Mouse (Mus musculus): ENCODE data around the gene Sidt2. TPM values are rescaled to one million over a fixed set of nuclear protein-coding genes. Genes with fewer than 3 reads are reported as not detected.

Gene Sidt2
- total RNA-seq, 2 experiments from 2014 or later: 29.2 to 50.6 TPM

DNA sequence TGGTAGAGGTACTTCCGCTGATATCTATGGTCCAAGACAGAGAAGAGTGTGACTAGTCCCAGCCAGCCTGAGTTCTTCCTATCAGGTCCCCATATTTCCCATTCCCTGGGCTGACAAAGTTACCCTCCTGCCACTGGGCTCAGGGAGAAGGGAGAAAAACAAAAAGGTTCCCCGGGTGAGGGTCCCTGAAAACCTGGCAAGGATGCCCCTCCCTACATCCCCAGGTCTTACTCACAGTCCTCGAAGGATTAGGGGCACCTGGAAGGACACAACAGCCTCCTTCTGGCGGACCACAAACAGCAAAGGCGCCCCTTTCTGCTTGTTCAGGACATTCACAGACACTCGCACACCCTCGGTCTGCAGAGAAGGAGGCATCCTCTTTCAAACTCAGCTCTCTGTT is 2.2 kb downstream of the Sidt2 start:
- no peak for ATAC-seq (replicated peaks; ENCODE audit: low FRiP score, low TSS enrichment, poor library complexity, severe bottlenecking)

DNA sequence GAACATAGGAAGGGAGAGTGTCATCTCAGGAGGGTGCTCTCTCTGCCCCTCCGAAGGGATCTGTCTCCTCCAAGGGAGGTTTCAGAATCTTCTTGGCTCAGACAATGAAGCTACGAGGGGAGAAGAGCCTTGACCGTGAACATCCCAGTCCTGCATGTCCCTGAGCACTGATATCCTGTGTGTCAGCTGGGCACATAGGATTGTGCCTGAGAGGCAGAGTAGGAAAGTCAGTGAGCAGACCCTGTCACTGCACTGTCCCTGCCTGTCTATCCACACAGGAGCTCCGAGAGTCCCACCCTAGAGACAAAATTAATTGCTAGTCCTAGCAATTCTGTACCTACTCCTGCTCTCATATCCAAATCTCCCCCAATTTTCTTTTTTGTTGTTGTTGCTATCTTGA is 3.0 kb downstream of the Sidt2 start:
- ATAC-seq (replicated peaks; ENCODE audit: low FRiP score, low TSS enrichment, poor library complexity, severe bottlenecking): no peak

- ATAC-seq (replicated peaks; ENCODE audit: low FRiP score, low TSS enrichment, poor library complexity, severe bottlenecking): no peak
These were observed 8.2 kb downstream of the Sidt2 start for GRCm38 (mm10) chr9:45946872-45947183.

DNA sequence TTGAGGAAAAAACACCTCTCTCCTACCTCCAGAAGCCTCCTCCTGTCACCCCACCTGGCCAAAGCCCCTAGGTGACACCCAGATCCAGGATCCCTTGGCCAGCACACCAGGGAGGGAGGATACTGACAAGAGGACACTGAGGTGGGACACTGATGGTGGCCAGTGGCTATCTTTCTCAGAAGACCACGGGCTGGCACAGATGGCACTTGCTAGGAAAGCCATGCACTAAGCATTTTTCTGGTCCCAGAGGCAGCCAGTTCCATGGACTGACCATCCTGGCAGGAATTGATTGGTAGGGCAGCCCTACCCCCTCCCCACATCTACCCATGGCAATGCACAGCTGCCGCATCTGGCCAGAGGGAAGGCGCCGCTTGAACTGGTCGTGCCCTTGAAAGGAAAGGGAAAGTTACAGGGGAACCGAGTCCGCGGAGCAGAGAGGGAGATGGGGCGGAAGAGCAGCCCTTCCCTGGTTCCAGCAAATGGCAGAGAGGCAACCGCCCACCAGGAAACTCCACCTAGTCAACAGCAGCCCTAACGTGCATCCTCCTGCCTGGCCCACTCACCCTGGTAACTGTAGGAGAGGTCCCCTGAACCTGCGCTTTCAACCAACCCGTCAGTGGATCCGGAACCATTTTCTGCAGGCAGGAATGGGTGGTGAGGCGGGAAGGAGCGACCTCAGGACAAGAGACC is 8.7 kb downstream of the Sidt2 start:
- ATAC-seq (replicated peaks; ENCODE audit: low FRiP score, low TSS enrichment, poor library complexity, severe bottlenecking): no peak

DNA sequence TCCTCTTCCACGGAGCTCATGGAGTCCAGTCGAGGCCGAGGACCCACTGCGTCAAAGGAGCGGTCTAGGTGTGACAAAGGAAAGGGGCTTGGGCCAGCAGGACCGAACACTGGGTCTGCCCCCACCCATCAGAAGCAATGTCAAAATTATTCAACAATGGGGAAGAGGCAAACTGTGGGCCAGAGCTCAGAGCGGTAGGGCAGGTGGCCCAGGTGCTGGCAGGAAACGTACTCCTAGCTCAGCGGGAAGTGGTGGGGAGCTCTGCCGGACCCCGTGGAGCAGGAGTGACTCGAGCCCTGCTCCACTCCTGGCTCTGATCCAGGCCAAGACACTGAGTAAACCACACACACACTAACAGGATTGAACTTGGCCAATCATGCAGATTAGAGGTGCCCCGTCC is 9.3 kb downstream of the Sidt2 start:
- no peak for ATAC-seq (replicated peaks; ENCODE audit: low FRiP score, low TSS enrichment, poor library complexity, severe bottlenecking)

DNA sequence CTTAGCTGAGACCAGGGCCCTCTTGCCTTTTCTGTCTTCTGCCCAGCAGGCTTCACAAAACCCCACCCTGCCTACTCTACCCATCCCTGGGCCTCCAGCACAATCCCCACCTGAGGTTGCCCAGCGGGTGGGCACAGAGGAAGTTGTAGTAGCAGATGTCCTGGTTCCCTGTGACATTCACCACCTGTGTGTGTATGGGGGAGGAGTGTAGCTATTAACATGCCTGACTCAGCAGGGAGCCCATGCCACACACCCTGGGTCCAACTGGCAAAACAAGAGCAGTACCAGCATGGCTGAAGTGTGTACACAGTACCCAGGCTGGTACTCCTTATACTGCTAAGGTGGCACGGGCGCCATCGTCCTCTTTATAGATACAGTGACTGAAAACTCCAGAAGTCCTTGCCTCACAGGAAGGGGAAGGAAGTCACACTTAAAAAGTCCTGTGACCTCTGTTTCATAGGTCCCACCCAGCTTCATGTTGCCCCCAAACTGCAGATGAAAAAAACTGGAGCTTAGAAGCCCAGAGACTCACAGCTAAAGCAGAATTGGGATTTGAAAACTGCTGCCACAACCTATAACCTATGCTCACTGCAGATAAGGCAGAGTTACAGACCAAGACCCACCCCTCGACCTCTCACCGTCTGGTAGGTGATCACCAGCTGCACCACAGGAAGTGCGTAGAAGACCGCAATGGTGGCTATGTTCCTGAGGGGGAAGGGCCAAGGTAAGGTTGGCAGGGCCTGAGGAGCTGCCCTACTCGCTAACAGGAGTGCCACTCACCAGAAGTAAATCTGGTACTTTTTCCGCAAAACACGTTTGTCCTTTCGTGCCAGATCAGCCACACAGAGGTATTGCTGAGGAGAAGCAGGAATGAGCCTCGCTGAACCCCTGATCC is 10.3 kb downstream of the Sidt2 start:
- ATAC-seq (replicated peaks; ENCODE audit: low FRiP score, low TSS enrichment, poor library complexity, severe bottlenecking): peak; percentile 66

- ATAC-seq (replicated peaks; ENCODE audit: low FRiP score, low TSS enrichment, poor library complexity, severe bottlenecking): no peak
These were observed 11.2 kb downstream of the Sidt2 start for GRCm38 (mm10) chr9:45943628-45944505.

DNA sequence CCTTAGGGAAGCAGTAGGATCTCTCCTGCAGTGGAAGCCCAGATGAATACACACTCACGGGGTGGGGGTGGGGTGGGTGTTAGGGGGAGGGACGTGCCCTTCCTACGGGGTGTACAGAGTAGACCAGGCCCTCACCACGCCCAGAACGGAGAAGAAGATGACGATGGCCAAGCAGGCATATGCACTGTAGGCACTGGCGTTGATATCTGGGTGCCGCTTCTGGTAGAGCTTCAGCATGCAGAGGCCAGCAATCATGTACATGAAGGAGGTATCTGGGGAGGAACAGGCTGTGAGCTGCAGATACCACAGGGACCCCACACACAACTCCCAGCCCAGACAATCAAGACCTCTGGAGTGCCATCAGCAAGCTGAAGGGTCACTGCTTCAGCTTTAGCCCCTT is 12.1 kb downstream of the Sidt2 start:
- ATAC-seq (replicated peaks; ENCODE audit: low FRiP score, low TSS enrichment, poor library complexity, severe bottlenecking): no peak

- ATAC-seq (replicated peaks; ENCODE audit: low FRiP score, low TSS enrichment, poor library complexity, severe bottlenecking): no peak
These were observed 12.6 kb downstream of the Sidt2 start for GRCm38 (mm10) chr9:45942464-45942863.

DNA sequence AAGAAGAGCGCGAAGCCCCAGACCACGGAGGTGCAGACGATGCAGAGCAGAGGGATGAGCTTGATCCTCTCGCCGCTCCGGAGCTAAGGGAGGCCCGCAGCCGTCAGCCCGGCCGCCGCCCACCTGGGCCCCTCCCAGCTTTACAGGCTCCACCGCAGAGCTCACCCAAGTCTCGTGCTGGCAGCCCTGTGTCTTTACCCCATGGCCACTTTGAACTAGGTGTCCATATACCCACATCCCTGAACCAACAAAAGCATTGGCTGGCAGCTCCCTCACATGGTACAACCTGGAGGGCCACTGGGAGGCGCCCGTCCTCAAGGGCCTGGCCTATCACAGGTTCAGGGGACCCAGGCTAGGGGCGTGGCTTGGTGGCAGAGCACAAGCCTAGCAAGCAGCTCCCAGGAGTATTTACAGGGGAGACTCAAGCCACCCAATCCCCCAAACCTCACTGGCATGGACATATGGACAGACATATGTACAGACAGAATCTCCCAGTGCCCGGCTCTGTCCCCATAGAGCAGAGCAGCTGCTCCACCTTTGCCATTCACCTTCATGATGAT is 13.6 kb downstream of the Sidt2 start:
- ATAC-seq (replicated peaks; ENCODE audit: low FRiP score, low TSS enrichment, poor library complexity, severe bottlenecking): peak; percentile 38; the same call in 1 of the 2 replicates

DNA sequence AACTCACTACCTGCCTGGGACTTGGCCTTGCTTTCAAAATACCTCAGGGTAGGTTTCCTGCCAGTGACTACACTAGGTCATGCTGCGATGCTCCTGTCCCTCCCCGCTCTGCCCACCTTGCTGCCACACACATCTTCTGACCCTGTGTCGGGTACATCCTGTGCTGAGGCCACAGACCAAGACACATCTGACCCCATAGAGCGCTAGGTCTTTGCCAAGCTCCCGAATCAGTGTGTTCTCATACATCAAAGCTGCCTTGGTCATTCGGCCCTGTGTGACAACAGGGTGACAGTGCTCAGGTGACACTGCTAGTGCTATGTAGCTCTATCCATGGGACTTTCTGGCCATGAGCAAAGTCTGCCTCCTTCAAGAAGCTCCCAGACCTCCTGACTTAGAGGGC is 15.3 kb downstream of the Sidt2 start:
- ATAC-seq (replicated peaks; ENCODE audit: low FRiP score, low TSS enrichment, poor library complexity, severe bottlenecking): no peak

DNA sequence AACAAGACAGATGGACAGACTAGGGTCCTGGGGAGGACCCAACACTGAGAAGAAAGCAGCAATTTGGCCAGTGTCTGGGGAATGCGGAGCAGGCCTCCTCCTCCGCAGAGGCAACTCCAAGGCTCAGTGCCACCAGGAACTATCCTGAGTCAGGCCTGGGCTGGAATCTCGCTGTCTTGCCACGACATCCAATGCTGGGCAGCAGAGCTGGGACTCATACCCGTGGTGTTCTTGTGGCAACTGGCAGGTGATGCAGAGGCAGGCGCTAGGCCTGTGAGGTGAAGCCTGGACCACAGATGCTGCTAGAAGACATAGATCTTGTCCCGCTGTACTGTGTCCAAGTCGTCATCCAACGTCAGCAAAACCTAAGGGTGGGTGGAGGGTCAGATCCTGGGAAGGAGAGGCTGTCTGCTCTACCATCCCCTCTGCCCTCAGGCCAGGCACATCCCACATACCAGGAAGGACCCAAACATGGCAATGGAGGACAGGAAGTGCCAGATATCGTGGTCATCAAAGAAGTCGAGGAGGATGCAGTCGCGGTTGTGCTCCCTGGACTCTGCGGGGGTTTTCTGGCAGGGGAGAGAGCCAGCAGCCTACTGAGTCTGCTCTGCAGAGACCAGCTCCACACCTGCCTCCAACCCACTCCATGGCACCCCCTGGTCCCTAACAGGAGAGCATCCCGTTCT is 16.0 kb downstream of the Sidt2 start:
- ATAC-seq (replicated peaks; ENCODE audit: low FRiP score, low TSS enrichment, poor library complexity, severe bottlenecking): no peak

DNA sequence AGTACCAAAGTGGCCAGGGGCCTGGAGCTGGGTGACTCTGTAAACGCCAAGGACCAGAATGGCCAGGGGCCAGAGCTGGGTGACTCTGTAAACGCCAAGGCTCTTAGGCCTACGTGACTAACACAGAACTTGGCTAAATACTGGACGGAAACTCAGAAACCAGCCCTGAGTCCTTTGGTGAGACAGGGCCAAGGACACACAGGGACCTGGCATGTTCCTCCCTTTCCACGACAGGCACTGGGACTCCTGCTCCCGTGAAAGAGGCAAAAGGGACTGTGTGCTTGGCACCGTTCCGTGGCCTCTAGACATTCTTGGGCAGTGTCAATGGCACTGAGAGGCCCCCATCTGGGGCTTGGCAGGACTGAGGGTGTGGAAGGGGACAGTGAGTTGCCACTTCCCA is 17.0 kb downstream of the Sidt2 start:
- ATAC-seq (replicated peaks; ENCODE audit: low FRiP score, low TSS enrichment, poor library complexity, severe bottlenecking): no peak

DNA sequence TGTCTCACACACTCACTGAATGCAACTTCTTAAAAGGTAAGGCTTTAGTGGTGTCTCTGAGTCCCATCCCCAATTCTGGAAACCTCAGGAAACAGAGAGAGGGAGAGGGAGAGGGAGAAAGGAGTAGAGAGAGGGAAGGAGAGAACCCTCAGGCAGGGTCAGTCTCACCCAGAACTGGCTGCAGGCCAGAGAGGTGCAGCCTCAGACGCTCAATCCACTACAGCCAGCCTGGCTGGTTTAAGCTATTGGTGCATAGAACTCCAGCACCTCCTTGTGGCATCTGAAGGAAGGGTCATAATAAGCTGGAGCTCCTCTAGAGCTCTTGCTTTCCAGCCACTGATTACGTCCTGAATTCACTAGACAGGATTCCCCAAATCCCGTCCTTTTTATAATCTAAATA is 18.2 kb downstream of the Sidt2 start:
- peak; percentile 73 for ATAC-seq (replicated peaks; ENCODE audit: low FRiP score, low TSS enrichment, poor library complexity, severe bottlenecking)

- ATAC-seq (replicated peaks; ENCODE audit: low FRiP score, low TSS enrichment, poor library complexity, severe bottlenecking): no peak
These were observed 19.3 kb downstream of the Sidt2 start, which contains the start of gene Tagln for GRCm38 (mm10) chr9:45935628-45936210. Gene Tagln (minus strand): TSS chr9:45936058.

DNA sequence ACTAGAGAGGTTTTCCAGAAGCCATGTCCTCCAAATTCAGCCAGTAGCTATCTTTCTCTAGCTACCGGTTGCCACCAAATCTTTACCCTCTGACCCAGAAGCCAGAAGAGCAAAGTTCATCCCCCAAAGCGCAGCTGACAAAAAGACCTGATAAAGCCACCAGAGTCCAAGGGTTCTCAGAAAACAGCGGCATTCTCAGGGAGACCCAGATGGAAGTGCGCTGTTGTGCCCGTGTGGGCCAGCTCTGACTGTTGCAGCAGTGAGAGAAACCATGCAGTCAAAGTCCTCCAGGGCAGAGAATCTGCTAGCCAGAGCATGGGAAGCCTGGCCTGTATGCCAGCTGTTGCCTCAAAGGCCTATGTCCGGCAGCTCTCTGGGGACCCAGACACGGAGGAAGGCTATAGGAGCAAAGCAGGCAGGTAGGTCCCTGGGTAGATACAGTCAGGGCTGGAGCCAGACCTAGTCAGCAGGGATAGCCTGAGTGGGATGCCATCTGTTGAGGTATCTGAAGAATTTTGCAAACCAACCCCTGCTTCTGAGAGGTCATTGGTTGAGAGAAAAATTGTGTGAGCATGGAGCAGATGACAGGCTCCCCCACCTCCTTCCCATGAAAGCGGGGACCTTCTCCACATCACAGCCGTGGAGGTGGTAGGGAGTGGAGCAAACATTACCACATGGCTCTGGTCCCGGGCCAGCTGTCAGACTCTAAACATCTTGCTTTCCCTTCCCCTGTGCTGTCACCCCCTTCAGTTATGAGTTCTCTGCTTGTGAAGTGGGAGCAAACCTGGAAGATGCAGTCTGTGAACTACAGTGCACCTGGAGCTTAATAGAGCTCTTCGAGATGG is 22.3 kb downstream of the Sidt2 start:
- ATAC-seq (replicated peaks; ENCODE audit: low FRiP score, low TSS enrichment, poor library complexity, severe bottlenecking): no peak

DNA sequence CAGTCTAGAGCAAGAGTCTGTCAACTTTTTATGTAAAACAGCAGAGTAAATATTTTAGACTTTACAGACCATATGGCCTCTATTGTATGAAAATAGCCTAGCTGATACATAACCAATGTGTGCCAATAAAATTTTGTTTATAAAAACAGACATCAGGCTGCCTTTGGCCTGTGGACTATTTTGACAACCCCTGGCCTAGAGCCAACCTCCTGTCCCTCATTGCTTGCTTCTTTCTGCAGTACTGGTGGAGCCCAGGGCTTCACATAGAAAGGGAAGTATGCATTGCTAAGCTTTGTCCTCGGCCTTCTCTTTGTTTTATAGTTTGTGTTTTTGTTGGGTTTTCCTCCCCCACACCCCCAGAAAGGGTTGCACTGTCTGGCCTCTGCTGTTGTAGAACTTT is 23.1 kb downstream of the Sidt2 start:
- ATAC-seq (replicated peaks; ENCODE audit: low FRiP score, low TSS enrichment, poor library complexity, severe bottlenecking): no peak

GRCm38 (mm10) chr9:45929285-45929684 is 25.8 kb downstream of the Sidt2 start:
- ATAC-seq (replicated peaks; ENCODE audit: low FRiP score, low TSS enrichment, poor library complexity, severe bottlenecking): no peak
